Mouse (Mus musculus) kidney, postnatal 0 days (tissue): ENCODE data around the gene Eif4a1. TPM values are rescaled to one million over a fixed set of nuclear protein-coding genes. Genes with fewer than 3 reads are reported as not detected.

Experiments
- ATAC-seq: fragments of 200-750 bp; cut with Nextera tagmentation; replicated peaks from 2 replicates; pipeline ENCODE4 v1.8.0; 2017; ENCODE audit warnings: low read depth, moderate number of reproducible peaks, moderate TSS enrichment, moderate library complexity; ENCODE audit not compliant: low FRiP score
- DNase-seq: peaks from one replicate; pipeline ENCODE4 v3.0.0-alpha.2; 2016; ENCODE audit warnings: low spot score
- H3K27ac ChIP-seq: fragments of 300-500 bp; sonication (generic); 2 replicates; pipeline ENCODE4 v1.5.1; 2014; ENCODE audit warnings: mild to moderate bottlenecking
- H3K27me3 ChIP-seq: fragments of 300-500 bp; sonication (generic); 2 replicates; pipeline ENCODE4 v1.6.1; 2014; ENCODE audit warnings: low read length, mixed read lengths; ENCODE audit not compliant: insufficient read depth
- H3K36me3 ChIP-seq: fragments of 300-500 bp; sonication (generic); 2 replicates; pipeline ENCODE4 v1.6.1; 2014; ENCODE audit warnings: low read length, mixed read lengths; ENCODE audit not compliant: insufficient read depth
- H3K4me1 ChIP-seq: fragments of 300-500 bp; sonication (generic); replicated peaks from 2 replicates; pipeline ENCODE4 v1.6.1; 2014; ENCODE audit warnings: antibody characterized with exemption, low read length, mixed read lengths; ENCODE audit not compliant: insufficient read depth
- H3K4me2 ChIP-seq: fragments of 300-500 bp; sonication (generic); 2 replicates; pipeline ENCODE4 v1.6.1; 2014; ENCODE audit warnings: mild to moderate bottlenecking, low read length, moderate library complexity, mixed read lengths
- H3K4me3 ChIP-seq: fragments of 300-500 bp; sonication (generic); replicated peaks from 2 replicates; pipeline ENCODE4 v1.5.1; 2014; ENCODE audit warnings: low read depth, low read length
- H3K9ac ChIP-seq: fragments of 300-500 bp; sonication (generic); 2 replicates; pipeline ENCODE4 v1.6.1; 2014; ENCODE audit warnings: low read depth, low read length
- H3K9me3 ChIP-seq: fragments of 300-500 bp; sonication (generic); replicated peaks from 2 replicates; pipeline ENCODE4 v1.6.1; 2016; ENCODE audit warnings: low read length, inconsistent platforms, mixed read lengths
- CTCF ChIP-seq: IDR thresholded peaks from 2 replicates; pipeline ENCODE4 v1.5.1; 2016; ENCODE audit warnings: antibody characterized with exemption, low read depth, mild to moderate bottlenecking, moderate library complexity
- WGBS: fragments of 180-500 bp; shearing (Covaris S2); extraction: QIAGEN DNeasy Blood & Tissue Kit; methylation state at CpG from one replicate; pipeline ENCODE4 v1.1.7; 2014; 5-methylcytosine and 5-hydroxymethylcytosine counted together
- microRNA counts: library from miRNA; unstranded; fragments of <30 nt; microRNA quantifications from one replicate; lab custom pipeline; 2015
- microRNA-seq: library from miRNA; unstranded; fragments of <30 nt; microRNA quantifications from one replicate; pipeline ENCODE4, GENCODE M21; 2016
- polyA plus RNA-seq: library from polyadenylated mRNA; unstranded; fragments of >200 nt; fragmentation: Nextera tagmentation; extraction: Ambion mirVana; gene quantifications from 2 replicates; pipeline ENCODE4 v1.2.1, GENCODE M21; 2015

Gene Eif4a1
- polyA plus RNA-seq, 1 experiment from 2014 or later, result 468 TPM

DNA sequence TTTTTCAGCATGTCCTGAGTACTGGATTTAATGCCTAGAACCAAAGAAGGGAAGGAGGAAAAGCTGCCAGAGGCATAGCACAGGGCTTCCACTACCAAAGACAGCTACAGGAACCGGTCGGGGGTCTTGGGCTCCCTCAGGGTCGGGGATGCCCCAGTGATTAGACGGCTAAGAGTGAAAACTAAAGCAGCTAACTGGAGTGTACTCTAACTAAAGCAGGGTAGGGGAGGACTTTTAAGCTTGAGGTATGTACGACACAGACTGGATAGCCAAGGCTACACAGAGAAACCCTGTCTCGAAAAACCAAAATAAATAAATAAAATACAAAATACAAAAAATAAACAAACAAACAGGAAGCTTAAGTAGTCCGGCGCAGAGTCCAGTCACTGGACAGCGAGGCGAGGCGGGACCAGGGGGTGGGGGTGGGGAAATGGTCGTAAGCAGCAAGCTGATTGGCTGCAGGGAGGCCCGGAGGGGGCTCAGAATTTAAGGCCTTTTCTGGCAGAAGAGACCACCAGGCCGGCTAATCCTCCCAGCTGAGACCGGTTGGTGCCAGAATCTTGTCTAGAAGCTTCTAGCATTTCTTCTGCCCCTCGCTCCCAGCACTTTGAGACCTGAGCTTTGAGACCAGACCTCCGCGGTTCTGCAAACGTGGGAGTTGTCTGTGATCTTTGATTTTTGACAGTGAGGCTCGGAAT lies 50.5 kb downstream of the Eif4a1 start, which contains the start of gene Sat2:
TSS of gene Sat2 (plus strand) at position 454 of the 698 bp plus-strand sequence.
- under 1% methylated on average over 20 of the region's 20 CpGs for WGBS
- H3K36me3 ChIP-seq, result no peaks in the 10 kb centered on the region
- ATAC-seq (peak; percentile 83), DNase-seq (peak; percentile 90)
- H3K4me3 ChIP-seq, result peak within 1 kb of the TSS; percentile 69
- H3K27me3 ChIP-seq, result no peaks in the 10 kb centered on the region
- H3K4me1 ChIP-seq, result peaks cover 8% of the 10 kb centered on the region; the same call in 1 of the 2 replicates
- peak within 1 kb of the TSS; percentile 82 for H3K9ac ChIP-seq
- peak within 1 kb of the TSS; percentile 83 for H3K27ac ChIP-seq
- no peaks in the 10 kb centered on the region for H3K9me3 ChIP-seq
- H3K4me2 ChIP-seq, result peak within 1 kb of the TSS; percentile 84
- no peak for TF ChIP-seq CTCF

DNA sequence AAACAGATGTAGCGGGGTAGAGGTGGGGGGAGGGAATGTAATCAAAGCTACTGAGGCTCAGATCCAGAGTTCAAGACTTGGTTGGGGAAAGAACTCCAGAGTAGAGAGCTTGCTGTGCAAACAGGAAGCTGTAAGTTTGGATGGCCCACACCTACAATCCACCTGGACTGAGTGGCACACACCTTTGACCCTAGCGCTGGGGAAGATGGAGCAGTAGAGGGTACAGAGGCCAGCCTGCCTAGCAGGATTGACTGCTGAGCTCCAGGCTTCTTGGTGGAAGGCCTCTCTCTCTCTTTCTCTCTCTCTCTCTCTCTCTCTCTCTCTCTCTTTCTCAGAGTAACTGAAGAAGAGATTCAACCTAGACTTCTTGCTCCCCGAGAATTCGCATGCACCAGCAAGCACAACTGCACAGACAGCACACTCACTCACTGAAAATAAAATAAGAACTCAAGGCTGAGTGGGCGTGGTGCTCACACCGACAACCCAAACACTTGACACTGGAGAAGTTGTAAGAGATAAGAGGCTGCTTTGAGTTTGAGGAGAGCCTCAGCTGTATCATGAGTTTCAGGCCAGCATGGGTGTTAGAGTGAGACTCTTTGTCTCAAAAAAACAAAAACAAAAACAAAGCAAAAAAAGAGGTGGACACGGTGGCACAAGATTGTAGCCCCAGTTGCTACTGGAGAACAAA lies 51.7 kb downstream of the Eif4a1 start:
- 73% methylated on average over 7 of the region's 7 CpGs for WGBS

DNA sequence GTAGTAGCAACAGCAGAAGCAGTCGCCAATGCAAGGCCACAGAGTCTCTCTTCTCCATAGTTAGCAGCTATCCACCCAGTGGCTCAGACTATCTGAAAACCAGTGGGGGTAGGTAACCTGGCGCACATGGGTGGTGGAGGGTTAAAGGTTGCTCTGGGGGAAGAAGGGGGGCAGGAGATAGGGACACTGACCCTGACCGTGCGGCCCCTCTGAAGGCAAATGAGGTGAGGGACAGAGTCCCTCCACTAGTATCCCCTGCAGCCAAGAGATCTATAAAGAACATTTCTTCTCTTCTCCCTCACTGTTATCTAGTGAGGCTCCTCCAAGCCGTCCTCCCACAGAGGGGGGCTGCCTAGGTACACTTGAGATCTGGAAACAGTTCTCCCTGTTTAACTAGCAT lies 54.4 kb downstream of the Eif4a1 start, which contains the start of gene Shbg:
TSS of gene Shbg (minus strand) at position 101 of the 400 bp plus-strand sequence.
- peaks cover 14% of the 10 kb centered on the region; the same call in 1 of the 2 replicates for H3K4me1 ChIP-seq
- WGBS, result 51% methylated on average over 5 of the region's 5 CpGs
- no peak within 1 kb of the TSS for H3K4me2 ChIP-seq
- H3K9ac ChIP-seq, result no peak within 1 kb of the TSS
- DNase-seq (no peak), ATAC-seq (no peak)
- H3K27me3 ChIP-seq, result no peaks in the 10 kb centered on the region
- H3K36me3 ChIP-seq, result no peaks in the 10 kb centered on the region
- H3K9me3 ChIP-seq, result no peaks in the 10 kb centered on the region
- no peak within 1 kb of the TSS for H3K27ac ChIP-seq
- H3K4me3 ChIP-seq, result no peak within 1 kb of the TSS
- no peak for TF ChIP-seq CTCF

More for the DNA sequence above, 51.7 kb downstream of the Eif4a1 start:
- H3K4me1 ChIP-seq, result peaks cover 8% of the 10 kb centered on the region; the same call in 1 of the 2 replicates
- H3K27me3 ChIP-seq, result no peaks in the 10 kb centered on the region
- no peak overlapping the region for H3K4me2 ChIP-seq
- no peaks in the 10 kb centered on the region for H3K36me3 ChIP-seq
- no peak overlapping the region for H3K4me3 ChIP-seq
- H3K27ac ChIP-seq, result no peak overlapping the region
- no peaks in the 10 kb centered on the region for H3K9me3 ChIP-seq
- no peak for ATAC-seq
- no peak for DNase-seq
- H3K9ac ChIP-seq, result no peak overlapping the region
- TF ChIP-seq CTCF, result no peak

MicroRNA genes within 50 kb of the gene (microRNA counts, 519-probe panel; counts per million panel counts)
- microRNA mmu-miR-1934 (lab: Ali Mortazavi, UCI) (330 counts per million, percentile 68 among the panel's probes with 10 or more counts), microRNA mmu-miR-467f (lab: Ali Mortazavi, UCI) (330 counts per million, percentile 68 among the panel's probes with 10 or more counts)

Small RNAs within 50 kb of the gene (microRNA-seq; reads per million reads assigned to microRNA genes)
- gene Mir1934 (2.8 reads per million, percentile 6 among the genes with 10 or more reads in this experiment), gene Mir467f (not detected)

Other genes starting within 250 kb of the Eif4a1 start
- gene Dnah2, start 123.3 kb downstream of the Eif4a1 start, polyA plus RNA-seq, result 0.32 and 0.52 TPM in 2 replicates
- 7.7 and 7.8 TPM in 2 replicates for gene Efnb3, start 112.2 kb downstream of the Eif4a1 start, polyA plus RNA-seq
- 17.9 and 19.4 TPM in 2 replicates for gene Wrap53, start 92.2 kb downstream of the Eif4a1 start, polyA plus RNA-seq
- 117 and 121 TPM in 2 replicates for gene Trp53, start 92.1 kb downstream of the Eif4a1 start, polyA plus RNA-seq
- 13.7 and 16.3 TPM in 2 replicates for gene Atp1b2, start 66.5 kb downstream of the Eif4a1 start, polyA plus RNA-seq
- 0.13 TPM in 1 of 2 replicates, not detected in the other for gene Shbg, start 54.5 kb downstream of the Eif4a1 start, polyA plus RNA-seq
- gene Sat2, start 50.4 kb downstream of the Eif4a1 start, polyA plus RNA-seq, result 27.6 and 31.3 TPM in 2 replicates
- 17.4 and 18.4 TPM in 2 replicates for gene Fxr2, start 39.4 kb downstream of the Eif4a1 start, polyA plus RNA-seq
- gene Sox15, start 17.1 kb downstream of the Eif4a1 start, polyA plus RNA-seq, result 0.28 and 0.32 TPM in 2 replicates
- gene Mpdu1, start 9.8 kb downstream of the Eif4a1 start, polyA plus RNA-seq, result 82.6 and 85.7 TPM in 2 replicates
- gene Cd68, start 6.3 kb downstream of the Eif4a1 start, polyA plus RNA-seq, result 10.4 and 12.8 TPM in 2 replicates
- gene Senp3, start 9.7 kb upstream of the Eif4a1 start, polyA plus RNA-seq, result 52.2 and 59.4 TPM in 2 replicates
- 0.43 and 0.89 TPM in 2 replicates for gene Tnfsf13, start 13.4 kb upstream of the Eif4a1 start, polyA plus RNA-seq
- gene Tnfsf12, start 23.4 kb upstream of the Eif4a1 start, polyA plus RNA-seq, result 14.1 and 15.8 TPM in 2 replicates
- 8.0 and 8.4 TPM in 2 replicates for gene Tnfsfm13, start 23.7 kb upstream of the Eif4a1 start, polyA plus RNA-seq
- gene Polr2a, start 86.2 kb upstream of the Eif4a1 start, polyA plus RNA-seq, result 19.0 and 21.0 TPM in 2 replicates
- gene Slc35g3, start 89.5 kb upstream of the Eif4a1 start, polyA plus RNA-seq, result 0.17 TPM in 1 of 2 replicates, not detected in the other
- gene Zbtb4, start 93.5 kb upstream of the Eif4a1 start, polyA plus RNA-seq, result 2.7 and 3.3 TPM in 2 replicates
- 12.0 and 12.1 TPM in 2 replicates for gene Chrnb1, start 123.5 kb upstream of the Eif4a1 start, polyA plus RNA-seq
- gene Fgf11, start 129.4 kb upstream of the Eif4a1 start, polyA plus RNA-seq, result 0.63 and 0.98 TPM in 2 replicates
- 22.9 and 23.0 TPM in 2 replicates for gene Tmem102, start 133.2 kb upstream of the Eif4a1 start, polyA plus RNA-seq
- not detected in 2 replicates for gene Gm39566, start 142.9 kb upstream of the Eif4a1 start, polyA plus RNA-seq
- gene Spem2, start 146.0 kb upstream of the Eif4a1 start, polyA plus RNA-seq, result not detected in 2 replicates
- not detected in 2 replicates for gene Spem1, start 149.8 kb upstream of the Eif4a1 start, polyA plus RNA-seq
- gene Nlgn2, start 165.4 kb upstream of the Eif4a1 start, polyA plus RNA-seq, result 4.1 and 4.7 TPM in 2 replicates
- gene Tmem256, start 166.1 kb upstream of the Eif4a1 start, polyA plus RNA-seq, result 485 and 528 TPM in 2 replicates
- gene Plscr3, start 174.0 kb upstream of the Eif4a1 start, polyA plus RNA-seq, result 96.4 and 102 TPM in 2 replicates
- 6.3 and 7.0 TPM in 2 replicates for gene Tnk1, start 186.3 kb upstream of the Eif4a1 start, polyA plus RNA-seq
- gene Tmem95, start 205.6 kb upstream of the Eif4a1 start, polyA plus RNA-seq, result not detected in 2 replicates
- gene Kctd11, start 209.0 kb upstream of the Eif4a1 start, polyA plus RNA-seq, result 7.7 and 7.8 TPM in 2 replicates
- gene Acap1, start 223.1 kb upstream of the Eif4a1 start, polyA plus RNA-seq, result 0.33 and 0.48 TPM in 2 replicates
- gene 2810408A11Rik, start 228.6 kb upstream of the Eif4a1 start, polyA plus RNA-seq, result 12.5 and 13.0 TPM in 2 replicates
- gene Neurl4, start 228.6 kb upstream of the Eif4a1 start, polyA plus RNA-seq, result 9.7 and 12.7 TPM in 2 replicates
- gene Gps2, start 241.5 kb upstream of the Eif4a1 start, polyA plus RNA-seq, result 63.0 and 65.0 TPM in 2 replicates
- gene Eif5a, start 249.5 kb upstream of the Eif4a1 start, polyA plus RNA-seq, result 1,371 and 1,476 TPM in 2 replicates